ENCODE assay signal across 8 mouse cellular contexts in the genomic region with DNA sequence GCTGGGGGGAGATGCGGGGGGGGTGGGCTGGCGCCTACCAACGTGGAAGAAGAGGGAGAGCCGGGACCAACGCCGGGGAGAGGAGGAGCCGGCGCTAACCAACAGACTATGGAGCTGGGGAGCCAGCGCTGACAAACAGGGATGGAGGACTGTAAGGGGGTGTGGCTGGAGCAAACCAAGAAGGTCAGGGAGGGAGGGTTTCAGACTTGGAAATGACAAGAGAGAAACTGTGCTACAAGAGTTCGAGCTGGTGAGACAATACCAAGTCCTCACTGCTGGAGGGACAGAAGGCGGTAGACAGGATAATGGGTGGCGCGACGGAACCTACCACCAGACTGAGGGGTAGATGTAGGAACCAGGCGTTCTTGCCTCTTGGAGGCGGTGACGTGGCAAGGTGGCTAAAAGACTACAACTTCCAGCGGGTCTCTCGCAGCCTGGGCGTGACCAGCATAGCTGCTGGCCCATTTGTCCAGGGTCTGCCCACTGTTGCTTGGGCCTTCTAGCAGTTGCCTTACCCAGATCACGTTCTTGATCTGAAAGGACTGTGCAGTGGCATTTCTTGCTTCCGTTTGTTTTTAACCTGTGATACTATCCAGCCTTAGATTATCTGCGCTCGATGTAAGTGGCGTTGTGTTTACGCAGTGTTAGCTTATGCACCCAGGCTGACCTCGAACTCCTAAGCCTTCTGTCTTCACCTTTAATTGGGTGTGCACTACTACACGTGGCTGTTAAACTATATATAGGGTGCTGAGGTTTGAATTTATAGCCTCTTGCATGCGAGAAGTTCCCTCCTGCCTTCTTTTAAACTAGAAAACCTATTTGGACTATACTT. TPM values are rescaled to one million over a fixed set of nuclear protein-coding genes. Genes with fewer than 3 reads are reported as not detected.
DNase-seq lines count a peak whose midpoint lies in the region; ATAC-seq lines count a peak whose summit lies in the region.

A gene (minus strand): TSS at position 92 of the 832 bp plus-strand sequence.

- peaks cover 44% of the 10 kb centered on the region for H3K4me1 ChIP-seq in hindbrain, embryonic 15.5 days (replicated peaks)

- peak; percentile 87 for DNase-seq in T-cell, adult 2 months (ENCODE audit: low spot score)
- DNase-seq in cerebellum, postnatal 36 days, result peak; percentile 92 to 93
- DNase-seq in frontal cortex, postnatal 36 days (ENCODE audit: low spot score in 2 of 2), result peak; percentile 94 to 98
- peak; percentile 97 for DNase-seq in left cerebral cortex, adult 11 months (ENCODE audit: low spot score)
- DNase-seq in lung, postnatal 4 days, result peak; percentile 93 to 97
- peak; percentile 91 for DNase-seq in retina, postnatal 7 days (ENCODE audit: low read depth, low spot score)
- peak; percentile 73 for DNase-seq in urinary bladder, adult 2 months (ENCODE audit: low spot score)

- 0 out of 2 replicates have a peak, but pooled peaks cover 3% of the 10 kb centered on the region for H3K36me3 ChIP-seq in hindbrain, embryonic 15.5 days

- H3K27me3 ChIP-seq in hindbrain, embryonic 15.5 days, result no peaks in the 10 kb centered on the region

- no peaks in the 10 kb centered on the region for H3K9me3 ChIP-seq in hindbrain, embryonic 15.5 days

- peak within 1 kb of the TSS; percentile 98 for H3K9ac ChIP-seq in hindbrain, embryonic 15.5 days

- ATAC-seq in hindbrain, embryonic 15.5 days (ENCODE audit: low FRiP score, low read depth), result peak; percentile 96

- peak within 1 kb of the TSS; percentile 83 for H3K4me3 ChIP-seq in hindbrain, embryonic 15.5 days

- peak within 1 kb of the TSS; percentile 86 for H3K4me2 ChIP-seq in hindbrain, embryonic 15.5 days

- 10% methylated on average over 29 of the region's 29 CpGs for WGBS in hindbrain, embryonic 15.5 days

- peak within 1 kb of the TSS; percentile 98 for H3K27ac ChIP-seq in hindbrain, embryonic 15.5 days (replicated peaks)

RNA-seq across cellular contexts. Expression of the gene that starts here (rescaled TPM):
- 460 and 518 TPM in 2 replicates for polyA plus RNA-seq in hindbrain, embryonic 15.5 days (2015; fragmentation: Nextera tagmentation; extraction: Ambion mirVana)
- 176 and 195 TPM in 2 replicates for polyA plus RNA-seq in urinary bladder, adult 2 months (2012; rRNA removed)

Comparison
In these comparisons a context has a peak if more than half of its experiments do, and no peak if none do; other contexts are left out.
1. Peak in every context shown above with its lines: DNase-seq, ATAC-seq, H3K4me3 ChIP-seq and H3K27ac ChIP-seq.